Mouse (Mus musculus): ENCODE data around the gene Gnai3.

- TF ChIP-seq POLR2A (IDR thresholded peaks at IDR 0.05; ENCODE audit: low read depth, low read length) (no peak), CTCF (conservative IDR thresholded peaks at IDR 0.05; ENCODE audit: insufficient read depth, insufficient read length, low read depth, low read length) (no peak)
These were observed 56.0 kb downstream of the Gnai3 start for GRCm38 (mm10) chr3:108089916-108090315.

Measured in kidney, adult 2 months (tissue).